Mouse (Mus musculus) urinary bladder, postnatal 0 days (tissue): ENCODE results near the gene Ciapin1. TPM values are rescaled to one million over a fixed set of nuclear protein-coding genes. Genes with fewer than 3 reads are reported as not detected.

Experiments
- polyA plus RNA-seq: library from polyadenylated mRNA; unstranded; fragments of >200 nt; fragmentation: Nextera tagmentation; extraction: Ambion mirVana; gene quantifications from 2 replicates; pipeline ENCODE4 v1.2.1, GENCODE M21; 2015

Gene Ciapin1
- polyA plus RNA-seq: 54.3 and 61.0 TPM in 2 replicates

DNA sequence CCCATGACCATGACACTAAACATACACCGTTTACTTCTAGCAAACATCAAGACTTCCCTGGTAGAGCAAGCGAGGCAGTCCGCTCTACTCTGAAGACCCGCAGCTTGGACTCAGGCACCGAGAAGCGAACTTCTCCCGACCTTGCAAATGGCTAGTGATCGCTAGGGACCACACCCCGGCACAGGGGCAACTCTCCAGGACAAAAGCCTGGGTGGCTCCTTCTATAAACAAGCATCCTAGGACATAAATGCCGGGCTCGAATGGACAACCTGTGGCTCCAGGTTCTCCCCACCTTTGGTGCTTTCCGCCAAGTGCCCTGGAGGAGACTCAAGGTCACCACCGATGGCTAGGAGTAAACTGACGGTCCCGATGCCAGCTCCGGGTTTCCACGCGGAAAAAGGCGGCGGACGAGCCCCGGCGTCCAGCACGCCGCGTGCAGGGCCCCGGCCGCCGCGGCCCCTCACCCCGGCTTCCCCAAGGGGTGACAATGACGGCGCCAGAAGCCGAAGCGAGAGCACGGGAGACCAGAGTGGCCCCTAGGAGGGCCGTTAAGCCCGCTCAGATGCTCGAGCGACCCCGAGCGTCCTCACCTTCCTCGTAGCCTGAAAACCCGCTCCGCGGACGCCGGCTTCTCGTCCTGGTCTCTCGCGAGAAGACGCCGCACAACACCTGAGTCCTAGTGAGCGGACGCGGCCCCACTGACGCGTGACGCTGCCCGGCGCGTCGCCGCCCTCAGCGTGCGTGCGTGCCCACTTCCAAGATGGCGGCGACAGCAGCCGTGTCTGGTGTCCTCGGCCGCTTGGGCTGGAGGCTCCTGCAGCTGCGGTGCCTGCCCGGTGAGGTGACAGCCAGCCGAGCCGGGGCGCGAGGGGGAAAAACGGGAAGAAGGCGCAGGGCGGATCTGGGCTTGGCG is at the start of gene Ciapin1, which contains the start of gene Coq9:
Gene Ciapin1, minus strand, starts transcription at position 697 of the 913 bp plus-strand sequence.
Gene Coq9, plus strand, starts transcription at position 660 of the 913 bp plus-strand sequence.

DNA sequence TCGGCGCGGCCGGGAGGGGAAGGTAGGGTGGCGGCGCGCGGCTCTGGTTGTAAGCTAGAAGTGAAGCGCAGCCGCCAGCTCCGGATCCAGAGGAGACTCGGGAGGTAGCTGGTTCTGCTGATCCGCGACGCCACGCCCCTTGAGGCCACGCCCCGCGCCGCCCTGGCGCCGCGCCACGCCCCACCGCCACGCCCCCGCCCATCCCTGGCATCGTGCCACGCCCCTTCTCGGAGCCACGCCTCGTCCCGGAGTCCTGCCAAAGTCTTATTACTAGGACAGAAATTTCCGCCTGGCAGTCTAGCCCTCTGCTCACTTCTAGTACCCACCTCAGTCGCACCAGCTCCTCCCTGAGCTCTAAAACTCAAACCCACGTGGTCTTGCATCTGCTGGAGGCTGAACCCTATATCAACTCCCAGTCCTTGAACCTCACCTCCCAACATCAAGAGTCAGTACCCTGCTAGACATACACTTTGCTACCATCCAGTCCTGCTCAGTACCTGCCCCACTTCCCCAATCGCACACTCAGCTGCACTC is 38.1 kb upstream of the Ciapin1 start, which contains the start of gene Dok4:
Gene Dok4, minus strand, starts transcription at position 134 of the 534 bp plus-strand sequence.

DNA sequence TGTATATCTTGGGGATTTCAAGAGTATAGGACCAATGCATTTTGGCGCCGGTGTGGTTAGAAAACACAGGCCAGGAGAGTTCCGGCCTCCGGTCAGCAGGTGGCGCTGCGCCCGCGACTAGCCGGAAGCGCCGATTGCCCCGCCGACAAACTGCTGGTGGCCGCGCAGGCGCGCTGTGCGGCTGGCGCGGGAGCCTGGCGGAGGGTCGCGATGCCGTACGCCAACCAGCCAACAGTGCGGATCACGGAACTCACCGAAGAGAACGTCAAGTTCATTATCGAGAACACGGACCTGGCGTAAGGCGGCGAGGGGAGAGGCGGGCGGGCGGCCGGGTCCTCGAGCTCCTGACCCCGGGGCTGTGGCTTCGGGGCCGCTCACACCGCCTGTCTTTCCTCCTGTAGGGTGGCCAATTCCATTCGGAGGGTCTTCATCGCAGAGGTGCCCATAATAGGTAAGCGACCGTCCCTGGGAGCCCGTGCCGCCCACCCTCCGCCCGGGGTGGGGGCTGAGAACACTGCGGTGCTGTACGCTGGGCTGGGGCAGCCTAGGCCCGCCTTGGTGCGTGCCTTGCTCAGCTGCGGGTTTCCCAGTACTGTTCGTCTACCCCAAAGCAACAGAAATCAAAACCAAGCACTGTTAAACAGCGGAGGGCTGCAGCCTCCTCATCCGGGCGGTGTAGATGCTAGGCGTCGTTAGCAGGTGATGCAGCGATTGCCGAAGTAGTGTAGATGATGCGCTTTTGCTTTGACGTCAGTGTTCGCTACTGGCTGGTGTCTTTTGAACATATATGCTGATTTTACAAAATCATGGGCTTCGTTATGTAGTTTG is 19.4 kb upstream of the Ciapin1 start, which contains the start of gene Polr2c:
Gene Polr2c, plus strand, starts transcription at position 105 of the 828 bp plus-strand sequence.

GRCm38 (mm10) chr8:94810153-94810552 is 28.0 kb downstream of the Ciapin1 start, which contains the start of gene Ccl17:
TSS of gene Ccl17 (plus strand) at chr8:94810453.

DNA sequence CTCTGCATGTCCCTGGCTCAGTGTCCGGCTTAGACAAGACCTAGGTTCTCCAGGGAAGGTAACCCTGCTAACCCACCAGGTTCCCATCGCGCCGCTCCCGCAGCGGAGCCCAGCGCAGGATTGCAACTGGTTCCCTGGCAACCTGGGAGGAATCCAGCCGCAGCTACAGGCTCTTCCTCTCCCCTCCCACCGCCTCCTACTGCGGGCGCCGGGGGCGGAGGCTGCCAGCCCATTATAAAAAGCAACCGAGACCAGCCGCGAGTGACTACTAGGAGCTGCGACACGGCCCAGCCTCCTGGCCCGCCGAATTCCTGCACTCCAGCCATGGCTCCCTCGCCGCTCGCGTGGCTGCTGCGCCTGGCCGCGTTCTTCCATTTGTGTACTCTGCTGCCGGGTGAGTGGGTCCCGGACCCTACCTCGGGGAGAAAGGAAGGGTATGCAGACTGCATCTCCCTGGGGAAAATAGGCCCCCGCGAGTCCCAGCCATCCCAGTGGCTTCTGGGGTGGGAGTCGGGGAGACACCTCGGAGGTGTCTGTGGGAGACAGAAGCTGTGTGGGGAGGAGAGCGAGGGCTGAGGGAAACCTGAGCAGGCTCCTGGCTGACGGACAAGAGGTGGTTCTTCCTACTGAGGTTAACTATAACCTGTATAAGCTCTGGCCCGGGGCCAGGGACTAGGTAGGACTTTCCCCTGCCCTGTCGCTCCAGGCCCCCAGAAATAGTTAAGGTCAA is 66.1 kb downstream of the Ciapin1 start, which contains the start of gene Cx3cl1:
Gene Cx3cl1, plus strand, starts transcription at position 69 of the 730 bp plus-strand sequence.

Other genes with a start within 250 kb of the Ciapin1 start
- gene Rspry1, start 236.4 kb downstream of the Ciapin1 start, polyA plus RNA-seq: 16.6 and 17.8 TPM in 2 replicates
- gene Fam192a, start 236.4 kb downstream of the Ciapin1 start, polyA plus RNA-seq: 30.3 and 36.6 TPM in 2 replicates
- gene Arl2bp, start 171.8 kb downstream of the Ciapin1 start, polyA plus RNA-seq: 101 and 111 TPM in 2 replicates
- 43.5 and 49.2 TPM in 2 replicates for gene Pllp, start 142.1 kb downstream of the Ciapin1 start, polyA plus RNA-seq
- 0.05 TPM in 1 of 2 replicates, not detected in the other for gene Ccl22, start 92.8 kb downstream of the Ciapin1 start, polyA plus RNA-seq
- gene Cx3cl1, start 66.3 kb downstream of the Ciapin1 start, polyA plus RNA-seq: 8.6 and 9.6 TPM in 2 replicates
- 0.73 TPM in 1 of 2 replicates, not detected in the other for gene Ccl17, start 27.9 kb downstream of the Ciapin1 start, polyA plus RNA-seq
- 50.5 and 54.1 TPM in 2 replicates for gene Coq9, start within 50 bp of the Ciapin1 start, polyA plus RNA-seq
- gene Polr2c, start 19.1 kb upstream of the Ciapin1 start, polyA plus RNA-seq: 93.9 and 99.1 TPM in 2 replicates
- 18.9 and 21.5 TPM in 2 replicates for gene Dok4, start 38.0 kb upstream of the Ciapin1 start, polyA plus RNA-seq
- gene Ccdc102a, start 79.7 kb upstream of the Ciapin1 start, polyA plus RNA-seq: 39.8 and 40.3 TPM in 2 replicates
- gene Adgrg5, start 85.3 kb upstream of the Ciapin1 start, polyA plus RNA-seq: 0.08 and 0.14 TPM in 2 replicates
- 20.0 and 22.6 TPM in 2 replicates for gene Adgrg1, start 136.4 kb upstream of the Ciapin1 start, polyA plus RNA-seq
- gene Adgrg3, start 179.3 kb upstream of the Ciapin1 start, polyA plus RNA-seq: 1.0 and 1.5 TPM in 2 replicates
- gene Drc7, start 216.7 kb upstream of the Ciapin1 start, polyA plus RNA-seq: not detected in 2 replicates
- 9.5 and 10.5 TPM in 2 replicates for gene Katnb1, start 242.8 kb upstream of the Ciapin1 start, polyA plus RNA-seq